Mouse (Mus musculus) urinary bladder, postnatal 25 days (tissue): ENCODE measurements at regions not wholly inside any gene's neighbourhood (a gene's known extent, or its start where the extent isn't known, plus 50 kb on each side); places are given as distances from the start of the nearest gene placed in this dataset.
"Not testable (repeated sequence)": the region's sequence is repeated elsewhere in the genome, so short reads cannot be mapped to it uniquely, and the experiment has no call there.

ENCODE experiments used
- DNase-seq: peaks from one replicate; pipeline ENCODE4 v3.0.0; 2022; ENCODE audit warnings: low spot score

GRCm38 (mm10) chr5:117040878-117041277 is 75.0 kb downstream of the Suds3 start:
- no peak for DNase-seq

GRCm38 (mm10) chr5:117037261-117037660 is 78.7 kb downstream of the Suds3 start:
- peak; percentile 19 for DNase-seq

GRCm38 (mm10) chr5:117032130-117032529 is 83.8 kb downstream of the Suds3 start:
- DNase-seq: no peak

DNA sequence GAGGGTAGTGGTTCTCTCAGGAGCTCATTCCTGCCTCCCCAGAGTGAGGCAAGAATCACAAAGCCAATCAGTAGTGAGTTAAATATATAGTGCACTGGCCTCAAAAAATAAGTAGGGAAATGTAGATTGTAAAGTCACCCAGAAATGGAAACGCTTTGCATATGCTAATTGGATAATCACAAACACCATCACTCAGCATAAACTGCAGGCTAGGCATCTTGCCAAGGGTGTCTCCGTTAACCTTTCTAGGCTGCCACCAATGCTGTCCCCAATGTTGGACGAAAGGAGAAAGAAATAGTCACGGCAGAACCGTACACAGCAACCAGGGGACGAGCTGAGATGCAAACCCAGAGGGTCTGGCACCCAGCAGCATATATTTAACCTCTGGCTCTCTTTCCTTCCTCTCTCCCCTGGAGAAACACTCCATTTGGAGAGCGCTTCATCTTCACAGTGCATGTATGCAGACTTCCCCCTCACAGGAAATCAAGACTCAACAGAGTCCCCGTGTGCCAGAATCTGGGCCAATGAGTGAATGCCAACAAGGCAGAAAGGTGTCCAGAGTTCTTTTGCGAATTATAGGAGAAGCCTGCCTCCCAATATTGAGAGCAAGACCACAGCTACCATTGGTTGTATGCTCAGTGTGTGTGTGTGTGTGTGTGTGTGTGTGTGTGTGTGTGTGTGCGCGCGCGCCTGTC is 90.1 kb downstream of the Suds3 start:
- DNase-seq: no peak

DNA sequence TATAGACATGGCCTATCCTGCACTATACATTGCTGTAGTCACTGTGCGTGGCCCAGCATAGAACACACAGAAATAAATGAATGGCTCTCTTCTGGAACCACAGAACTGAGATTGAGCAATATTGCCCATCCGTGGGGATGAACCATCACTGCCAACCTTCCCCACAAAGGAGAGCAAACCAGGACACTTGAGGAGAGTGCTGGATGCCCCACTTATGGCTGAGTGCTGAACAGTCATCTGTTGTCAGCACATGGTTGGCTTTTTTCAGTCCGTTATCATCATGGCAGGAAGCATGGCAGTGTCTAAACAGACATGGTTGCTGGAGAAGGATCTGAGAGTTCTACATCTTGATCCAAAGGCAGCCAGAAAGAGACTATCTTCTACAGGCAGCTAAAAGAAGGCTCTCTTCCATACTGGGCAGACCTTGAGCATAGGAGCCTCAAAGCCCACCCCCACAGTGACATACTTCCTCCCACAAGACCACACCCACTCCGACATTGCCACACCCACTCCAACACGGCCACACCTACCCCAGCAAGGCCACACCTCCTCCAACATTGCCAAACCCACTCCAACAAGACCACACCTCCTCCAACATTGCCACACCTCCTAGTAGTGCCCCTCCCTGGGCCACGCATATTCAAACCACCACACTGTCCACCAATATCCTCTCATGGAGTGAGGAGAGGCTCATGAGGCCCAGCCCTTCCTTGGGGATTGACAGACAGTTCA is 97.3 kb downstream of the Suds3 start:
- no peak for DNase-seq

GRCm38 (mm10) chr5:117011128-117011527 is 104.8 kb downstream of the Suds3 start:
- no peak for DNase-seq

DNA sequence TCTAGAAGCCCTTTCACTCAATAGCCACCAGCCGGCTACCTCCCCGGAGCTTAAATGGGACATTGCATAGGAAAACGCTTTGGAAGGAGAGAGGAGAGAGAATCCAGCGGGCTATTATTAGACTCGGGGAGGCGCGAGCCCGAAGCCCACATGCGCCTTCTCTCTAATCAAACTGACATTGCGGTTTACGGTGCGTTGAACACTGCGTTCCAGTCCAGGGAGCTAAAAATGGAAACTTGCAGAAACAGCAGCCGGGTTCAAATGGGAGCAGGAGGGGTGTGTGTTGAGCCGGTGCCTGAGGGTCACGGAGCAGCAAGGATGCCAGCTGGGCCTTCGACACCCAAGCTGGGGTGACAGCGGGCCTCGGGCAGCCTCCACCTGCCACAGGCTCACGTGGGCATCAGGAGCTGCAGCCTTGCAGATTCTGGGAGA is 115.1 kb downstream of the Suds3 start:
- DNase-seq: no peak

DNA sequence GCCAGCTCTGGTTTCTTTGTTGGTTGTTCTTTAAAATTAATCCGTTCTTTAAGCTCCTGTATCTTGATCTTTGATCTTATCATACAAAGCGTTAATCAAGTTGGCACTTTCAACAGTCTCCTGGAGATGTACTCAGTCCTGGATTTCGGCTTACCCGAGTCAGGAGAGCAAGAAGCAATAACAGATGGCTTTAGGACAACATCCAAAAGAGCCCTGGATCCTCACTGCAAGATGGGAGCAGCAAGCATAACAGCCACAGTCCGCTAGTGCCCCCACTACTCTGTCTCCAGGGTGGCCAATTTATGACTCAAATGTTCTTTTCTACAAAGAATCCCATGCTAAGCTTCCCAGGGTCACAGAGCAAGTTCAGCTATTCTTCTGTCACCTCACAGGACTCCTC is 121.4 kb downstream of the Suds3 start:
- no peak for DNase-seq

DNA sequence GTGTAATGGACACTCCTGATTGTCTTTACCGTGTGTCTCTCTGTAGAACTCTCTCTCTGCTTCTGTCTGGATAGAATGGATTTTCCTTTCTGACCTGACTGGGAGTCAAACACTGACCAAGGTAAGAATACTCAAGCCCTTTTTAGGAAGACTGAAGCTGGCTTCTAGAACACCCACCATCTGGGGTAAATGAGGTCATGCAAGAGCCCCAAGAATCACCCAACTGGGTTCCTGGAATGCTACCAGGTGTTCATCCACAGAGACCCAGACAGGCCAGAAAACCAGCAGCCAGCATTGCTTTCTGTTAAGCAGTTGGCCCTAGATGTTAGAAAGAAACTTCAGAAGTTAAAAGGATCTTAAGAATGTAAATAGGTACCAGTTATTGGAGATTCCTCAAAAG is 122.2 kb downstream of the Suds3 start:
- DNase-seq: no peak

DNA sequence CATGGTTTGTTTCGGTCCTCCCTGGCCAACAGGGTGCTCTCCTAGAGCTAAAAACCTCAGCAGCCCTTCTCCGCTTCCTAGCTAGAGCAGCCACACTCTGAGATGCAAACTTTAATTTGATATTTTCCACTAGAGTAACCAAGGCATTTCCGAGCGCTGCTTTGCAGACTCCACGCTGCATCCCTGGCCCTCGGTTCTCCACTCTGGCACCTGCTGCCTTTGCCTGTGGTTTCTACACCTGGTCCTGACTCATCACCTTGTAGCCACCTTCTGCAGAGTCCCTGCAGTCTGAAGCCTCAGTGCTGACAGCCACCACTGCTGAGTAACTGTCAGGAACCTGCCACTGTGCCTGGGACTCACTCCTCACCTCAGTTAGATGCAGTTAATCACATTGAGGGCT is 124.5 kb downstream of the Suds3 start:
- DNase-seq: no peak

- DNase-seq: not testable (repeated sequence)
These were observed 144.4 kb downstream of the Suds3 start for GRCm38 (mm10) chr5:116971474-116971873.

- no peak for DNase-seq
These were observed 151.7 kb downstream of the Suds3 start for GRCm38 (mm10) chr5:116964171-116964570.

DNA sequence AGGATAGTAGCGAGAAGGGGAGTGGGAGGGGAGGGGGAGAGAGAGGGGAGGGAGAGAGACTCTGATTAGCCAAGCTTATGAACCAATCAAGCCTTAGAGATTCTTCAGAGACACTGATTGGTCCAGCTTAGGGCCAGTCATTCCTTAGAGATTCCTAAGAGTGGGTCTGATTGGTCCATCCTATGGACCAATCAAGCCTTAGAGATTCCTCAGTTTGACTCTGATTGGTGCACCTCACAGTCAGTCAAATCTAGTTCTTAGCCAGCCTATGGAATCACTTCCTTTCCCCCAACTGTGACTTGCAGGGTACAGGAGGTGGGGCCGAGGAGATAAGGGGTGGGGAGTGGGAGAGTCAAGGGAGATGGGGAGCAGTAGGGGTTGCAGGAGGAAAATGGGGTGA is 152.8 kb downstream of the Suds3 start:
- DNase-seq: no peak

- no peak for DNase-seq
These were observed 155.9 kb downstream of the Suds3 start for GRCm38 (mm10) chr5:116960041-116960440.

DNA sequence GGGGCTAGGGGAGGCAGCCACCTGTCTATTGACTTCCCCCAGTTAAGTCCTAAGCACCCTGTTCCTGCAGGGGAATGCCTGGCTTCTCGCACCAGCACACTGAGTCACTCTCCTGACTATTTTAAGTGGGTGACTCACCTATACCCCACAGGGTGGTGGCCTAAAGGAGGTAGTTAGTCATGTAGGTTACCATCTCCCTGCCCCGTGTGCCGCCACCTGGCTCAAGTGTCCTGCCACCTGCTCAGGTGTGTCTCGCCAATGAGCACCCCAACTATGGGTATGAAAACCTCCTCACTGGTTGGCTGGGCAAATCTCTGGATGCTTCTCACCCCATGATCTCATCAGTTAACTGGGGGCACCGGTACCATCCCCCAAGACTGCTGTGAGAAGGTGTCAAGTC is 157.8 kb downstream of the Suds3 start:
- no peak for DNase-seq

- DNase-seq: no peak
These were observed 159.3 kb downstream of the Suds3 start for GRCm38 (mm10) chr5:116956572-116956971.

- DNase-seq: no peak
These were observed 165.5 kb downstream of the Suds3 start for GRCm38 (mm10) chr5:116950280-116950881.

- no peak for DNase-seq
These were observed 181.3 kb downstream of the Suds3 start for GRCm38 (mm10) chr5:116934585-116934984.

DNA sequence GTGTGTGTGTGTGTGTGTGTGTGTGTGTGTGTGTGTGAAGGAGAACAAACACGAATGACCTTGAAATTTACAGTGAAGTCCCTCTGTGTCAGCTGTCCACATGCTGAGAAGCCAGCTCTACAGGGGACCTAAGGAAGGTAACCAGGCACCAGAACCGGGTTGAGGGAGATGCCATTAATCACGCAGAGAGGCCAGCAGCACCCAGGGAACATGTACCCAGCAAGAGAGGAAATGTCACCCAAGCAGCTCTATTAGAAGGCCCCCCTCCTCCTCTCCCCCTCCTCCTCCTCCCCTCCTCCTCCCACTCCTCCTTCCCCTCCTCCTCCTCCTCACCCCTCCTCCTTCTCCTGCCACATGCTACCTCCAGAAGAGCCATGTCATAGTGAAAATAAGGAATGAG is 181.8 kb downstream of the Suds3 start:
- no peak for DNase-seq

- no peak for DNase-seq
These were observed 182.8 kb downstream of the Suds3 start for GRCm38 (mm10) chr5:116933105-116933504.

DNA sequence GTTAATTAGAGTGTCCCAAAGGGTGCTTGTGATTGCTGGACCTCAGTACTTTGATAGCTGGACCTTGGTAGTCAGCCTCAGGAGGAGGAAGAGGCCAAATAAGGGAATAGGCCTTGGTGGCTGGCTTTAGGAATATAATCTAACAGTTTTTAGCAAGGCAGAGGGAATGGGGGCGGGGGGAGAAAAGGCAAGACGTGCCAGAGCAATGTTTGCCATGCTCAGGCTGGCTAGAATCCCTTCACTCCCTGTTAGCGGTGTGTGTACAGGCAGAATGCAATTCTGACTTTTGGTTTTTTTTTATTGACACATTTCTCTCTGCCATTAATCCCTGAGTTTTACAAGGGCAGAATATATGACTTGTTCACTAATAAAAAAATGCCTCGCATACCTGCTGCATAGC is 192.2 kb downstream of the Suds3 start:
- DNase-seq: no peak

GRCm38 (mm10) chr5:116922059-116922671 is 193.7 kb downstream of the Suds3 start:
- no peak for DNase-seq

DNA sequence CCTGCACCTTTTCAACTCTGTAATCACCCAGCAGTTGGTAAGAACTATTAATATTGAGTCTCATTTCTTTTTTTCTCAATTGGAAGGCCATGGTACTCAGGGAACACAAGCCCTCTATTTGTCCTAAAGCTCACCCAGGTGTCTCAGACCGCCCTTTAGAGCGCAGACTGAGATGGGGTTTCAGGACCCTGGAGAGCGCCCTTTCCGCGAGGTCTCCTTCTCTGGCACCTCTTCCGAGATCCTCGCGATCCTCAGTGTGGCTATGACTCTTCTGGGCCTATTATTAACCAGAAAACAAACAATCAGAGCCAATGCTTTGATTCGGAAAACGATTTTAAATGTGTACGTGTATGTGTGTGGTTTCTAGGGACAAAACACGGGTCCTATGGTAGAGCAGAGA is 201.0 kb downstream of the Suds3 start:
- no peak for DNase-seq
